Comparison of ENCODE assay signal across 20 mouse cellular contexts in the genomic region with DNA sequence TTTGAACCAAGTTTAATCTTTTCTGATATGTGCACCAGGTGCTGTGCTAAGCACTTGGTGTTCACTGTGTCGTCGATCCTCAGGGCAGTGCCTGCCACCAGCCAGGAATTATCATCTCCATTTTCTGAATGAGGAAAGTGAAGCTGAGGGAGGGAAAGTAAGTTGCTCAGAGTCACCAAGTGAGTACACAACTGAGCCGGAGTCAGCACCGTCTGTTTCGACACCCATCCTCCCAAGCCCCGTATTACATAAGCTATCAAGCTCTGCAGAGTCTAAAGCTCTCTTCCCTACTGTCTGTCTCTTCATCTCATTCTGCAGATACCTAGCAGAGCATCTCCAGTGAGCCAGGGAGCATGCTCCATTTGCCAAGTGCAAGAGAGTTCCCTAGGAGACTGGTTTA.
DNase-seq lines count a peak whose midpoint lies in the region.
"Had no signal": no experiment of that assay in that cellular context is flagged by ENCODE, and none has a peak within 500 bp of the region (broad histone marks: within the 10 kb centered on the region; RNA-seq: fewer than 3 reads in every experiment).

No protein-coding gene starts in this region.

- no peaks in the 10 kb centered on the region for H3K36me3 ChIP-seq in limb, embryonic 10.5 days
- H3K36me3 ChIP-seq: forebrain, embryonic 10.5 days; heart, embryonic 10.5 days; hindbrain, embryonic 12.5 days; limb, embryonic 13.5 days; liver, embryonic 13.5 days; lung, embryonic 15.5 days; neural tube, embryonic 15.5 days had no signal

- peak; percentile 56 for DNase-seq in layer of hippocampus, adult 11-12 months (ENCODE audit: low spot score)
- no peak for DNase-seq in layer of hippocampus, postnatal 10 days (ENCODE audit: low spot score in 2 of 2)
- peak; percentile 58 to 87 for DNase-seq in layer of hippocampus, adult 18-20 months (ENCODE audit: low spot score in 2 of 2)
- peak; percentile 6 to 37 for DNase-seq in layer of hippocampus, postnatal 25 days (ENCODE audit: extremely low spot score in 1 of 2, low spot score in 1 of 2)
- DNase-seq in right cerebral cortex, postnatal 25 days = peak; percentile 48
- DNase-seq in limb, embryonic 10.5 days (ENCODE audit: low spot score) = no peak
- no peak for DNase-seq in gastrocnemius, postnatal 14 days
- DNase-seq: cerebellum, adult 8-10 months; heart, postnatal 10 days; kidney, adult 8-10 months; kidney, postnatal 14 days; liver, embryonic 13.5 days; lung, postnatal 4 days; thymus, postnatal 4 days had no signal

- H3K4me3 ChIP-seq in limb, embryonic 10.5 days = no peak overlapping the region
- H3K4me3 ChIP-seq: forebrain, embryonic 10.5 days; heart, embryonic 10.5 days; hindbrain, embryonic 12.5 days; limb, embryonic 13.5 days; liver, embryonic 13.5 days; lung, embryonic 15.5 days; neural tube, embryonic 15.5 days had no signal

- H3K27ac ChIP-seq in limb, embryonic 10.5 days = no peak overlapping the region
- H3K27ac ChIP-seq: forebrain, embryonic 10.5 days; heart, embryonic 10.5 days; hindbrain, embryonic 12.5 days; limb, embryonic 13.5 days; liver, embryonic 13.5 days; lung, embryonic 15.5 days; neural tube, embryonic 15.5 days had no signal

- intact Hi-C loops in gastrocnemius, postnatal 14 days (cut with DNase I; ENCODE audit: low total_unique reads) = no loop called here

- no peaks in the 10 kb centered on the region for H3K9me3 ChIP-seq in limb, embryonic 10.5 days (replicated peaks)
- H3K9me3 ChIP-seq: heart, embryonic 10.5 days; hindbrain, embryonic 12.5 days; limb, embryonic 13.5 days; liver, embryonic 13.5 days; lung, embryonic 15.5 days; neural tube, embryonic 15.5 days had no signal

- 91% methylated on average over 6 of the region's 6 CpGs for WGBS in limb, embryonic 10.5 days

- H3K4me1 ChIP-seq in limb, embryonic 10.5 days = no peaks in the 10 kb centered on the region
- H3K4me1 ChIP-seq: forebrain, embryonic 10.5 days; heart, embryonic 10.5 days; hindbrain, embryonic 12.5 days; limb, embryonic 13.5 days; liver, embryonic 13.5 days; lung, embryonic 15.5 days; neural tube, embryonic 15.5 days had no signal

- no peaks in the 10 kb centered on the region for H3K27me3 ChIP-seq in limb, embryonic 10.5 days (ENCODE audit: low read depth, poor library complexity, severe bottlenecking)
- H3K27me3 ChIP-seq: hindbrain, embryonic 12.5 days; limb, embryonic 13.5 days; liver, embryonic 13.5 days; lung, embryonic 15.5 days; neural tube, embryonic 15.5 days had no signal

Comparison
In these comparisons a context has a peak if more than half of its experiments do, and no peak if none do; other contexts are left out.
1. DNase-seq: peak in layer of hippocampus, adult 11-12 months (single experiment), layer of hippocampus, adult 18-20 months (2 of 2), layer of hippocampus, postnatal 25 days (2 of 2) and right cerebral cortex, postnatal 25 days (single experiment); none in layer of hippocampus, postnatal 10 days (0 of 2), limb, embryonic 10.5 days (single experiment) and gastrocnemius, postnatal 14 days (single experiment).